Mouse (Mus musculus): ENCODE measurements around the gene Depdc7.

DNA sequence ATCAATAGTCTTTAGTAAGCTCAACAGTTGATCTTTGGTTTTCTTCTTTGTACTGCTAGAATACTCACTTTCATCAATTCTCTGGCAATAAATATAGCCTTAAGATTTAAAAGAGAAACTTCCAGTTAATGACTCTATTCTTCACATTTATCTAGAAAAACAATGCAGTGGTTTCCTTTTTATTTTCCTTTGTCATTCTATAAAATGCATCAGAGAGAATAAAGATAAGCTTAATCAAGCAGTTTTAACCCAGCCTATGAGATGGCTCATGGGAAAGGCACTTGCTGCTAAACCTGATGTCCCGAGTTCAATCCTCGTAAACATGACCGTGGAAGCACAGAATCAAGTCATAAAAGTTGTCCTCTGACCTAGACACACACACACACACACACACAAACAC is 20.7 kb downstream of the Depdc7 start:
- TF ChIP-seq POLR2A (IDR thresholded peaks at IDR 0.05; ENCODE audit: insufficient read length, low read depth) (no peak), E2F4 (IDR thresholded peaks at IDR 0.05; ENCODE audit: insufficient read depth) (no peak), MYOD1 (IDR thresholded peaks at IDR 0.05; ENCODE audit: control insufficient read depth in 1 of 3, insufficient read length in 2 of 3, low read depth in 2 of 3) (no peak), TCF3 (IDR thresholded peaks at IDR 0.05; ENCODE audit: insufficient read length, low read depth) (no peak), SRF (IDR thresholded peaks at IDR 0.05; ENCODE audit: control insufficient read depth, insufficient read length, low read depth) (no peak), CEBPB (IDR thresholded peaks at IDR 0.05; ENCODE audit: insufficient read depth, poor library complexity, severe bottlenecking) (no peak), MYOG (IDR thresholded peaks at IDR 0.05; ENCODE audit: control insufficient read depth in 1 of 3, insufficient read depth in 1 of 3, insufficient read length in 2 of 3, low read depth in 2 of 3) (no peak), POLR2AphosphoS2 (IDR thresholded peaks at IDR 0.05; ENCODE audit: insufficient read length, low read depth) (no peak), MAX (IDR thresholded peaks at IDR 0.05; ENCODE audit: low read depth) (no peak), USF1 (IDR thresholded peaks at IDR 0.05; ENCODE audit: low read depth) (no peak), REST (IDR thresholded peaks at IDR 0.05; ENCODE audit: insufficient read depth, insufficient read length) (no peak)

Measured in myocyte (in vitro differentiated cells).